Mouse (Mus musculus) kidney, postnatal 25 days (tissue): ENCODE measurements around the gene Itpkc.
A peak's percentile ranks its signal among the peaks of the same experiment; 100 is the strongest.

Experiments
- DNase-seq, 2 experiments: peaks; one replicate each; pipeline ENCODE4 v3.0.0; 2021; ENCODE audit warnings: mixed read lengths in 2 of 2

Gene Itpkc

GRCm38 (mm10) chr7:27228281-27228821 lies at the start of gene Itpkc:
Gene Itpkc, minus strand, starts transcription at chr7:27228661.
- peak; percentile 93 to 96 for DNase-seq

- no peak for DNase-seq
Observed at GRCm38 (mm10) chr7:27277191-27277590, 48.7 kb upstream of the Itpkc start.

- peak in 1 of 2 experiments; percentile 10 for DNase-seq
Observed at GRCm38 (mm10) chr7:27276021-27276420, 47.6 kb upstream of the Itpkc start.

GRCm38 (mm10) chr7:27274916-27275315 lies 46.5 kb upstream of the Itpkc start:
- no peak for DNase-seq

- peak; percentile 46 to 59 for DNase-seq
Observed at GRCm38 (mm10) chr7:27273739-27274351, 45.4 kb upstream of the Itpkc start.

- no peak for DNase-seq
Observed at GRCm38 (mm10) chr7:27271423-27271822, 43.0 kb upstream of the Itpkc start.

- no peak for DNase-seq
Observed at GRCm38 (mm10) chr7:27266515-27267128, 38.2 kb upstream of the Itpkc start.

GRCm38 (mm10) chr7:27264761-27265160 lies 36.3 kb upstream of the Itpkc start:
- DNase-seq, result no peak

- no peak for DNase-seq
Observed at GRCm38 (mm10) chr7:27261888-27262287, 33.4 kb upstream of the Itpkc start.

GRCm38 (mm10) chr7:27260856-27261255 lies 32.4 kb upstream of the Itpkc start:
- DNase-seq, result no peak

- DNase-seq, result no peak
Observed at GRCm38 (mm10) chr7:27259771-27260170, 31.3 kb upstream of the Itpkc start.

GRCm38 (mm10) chr7:27259271-27259721 lies 30.8 kb upstream of the Itpkc start:
- peak in 1 of 2 experiments; percentile 47 for DNase-seq

GRCm38 (mm10) chr7:27258205-27258899 lies 29.9 kb upstream of the Itpkc start, which contains the start of gene Numbl:
Gene Numbl, plus strand, starts transcription at chr7:27258433.
- DNase-seq, result peak; percentile 97 to 99

GRCm38 (mm10) chr7:27257852-27258204 lies 29.4 kb upstream of the Itpkc start:
- no peak for DNase-seq

- peak; percentile 69 to 76 for DNase-seq
Observed at GRCm38 (mm10) chr7:27257046-27257851, 28.8 kb upstream of the Itpkc start.

- DNase-seq, result peak; percentile 64 to 77
Observed at GRCm38 (mm10) chr7:27255721-27256120, 27.3 kb upstream of the Itpkc start.

- DNase-seq, result no peak
Observed at GRCm38 (mm10) chr7:27251946-27252345, 23.5 kb upstream of the Itpkc start.

GRCm38 (mm10) chr7:27249928-27250327 lies 21.5 kb upstream of the Itpkc start:
- DNase-seq, result no peak

- DNase-seq, result peak in 1 of 2 experiments; percentile 66
Observed at GRCm38 (mm10) chr7:27249146-27249545, 20.7 kb upstream of the Itpkc start.

GRCm38 (mm10) chr7:27244088-27244487 lies 15.6 kb upstream of the Itpkc start:
- peak in 1 of 2 experiments; percentile 36 for DNase-seq

- DNase-seq, result no peak
Observed at GRCm38 (mm10) chr7:27243211-27243610, 14.8 kb upstream of the Itpkc start.

GRCm38 (mm10) chr7:27238568-27238967 lies 10.1 kb upstream of the Itpkc start:
- no peak for DNase-seq

GRCm38 (mm10) chr7:27237527-27237926 lies 9.1 kb upstream of the Itpkc start:
- DNase-seq, result no peak
